10 mouse cellular contexts compared by ENCODE assay signal in the genomic region with DNA sequence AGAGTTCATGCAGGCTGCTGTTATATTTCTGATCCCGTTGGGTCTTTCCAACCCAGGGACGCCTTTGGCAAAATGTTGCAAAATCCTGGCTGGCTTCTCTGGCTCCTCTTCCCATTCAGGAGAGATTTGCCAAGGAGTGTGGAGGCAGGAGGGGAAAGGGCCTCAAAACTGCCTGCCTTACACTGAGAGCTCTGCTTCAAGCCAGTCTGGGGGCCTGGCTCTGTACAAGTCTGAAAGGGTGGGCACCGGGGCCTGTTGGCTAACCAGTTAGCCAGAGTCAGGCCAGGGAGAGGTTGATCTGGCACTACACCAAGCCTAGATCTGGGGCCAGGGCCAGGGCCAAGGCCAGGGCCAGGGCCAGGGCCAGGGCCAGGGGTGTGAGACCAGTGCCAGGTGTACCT. TPM values are rescaled to one million over a fixed set of nuclear protein-coding genes. Genes with fewer than 3 reads are reported as not detected.
DNase-seq lines count a peak whose midpoint lies in the region; ATAC-seq and TF ChIP-seq lines count a peak whose summit lies in the region.
"Had no signal": no experiment of that assay in that cellular context is flagged by ENCODE, and none has a peak within 500 bp of the region (broad histone marks: within the 10 kb centered on the region; RNA-seq: fewer than 3 reads in every experiment).

No protein-coding gene starts in this region.

- DNase-seq in hindbrain, embryonic 14.5 days (ENCODE audit: low spot score), result no peak
- peak; percentile 41 for DNase-seq in midbrain, postnatal 0 days (ENCODE audit: low spot score)
- DNase-seq in midbrain, embryonic 14.5 days, result no peak
- DNase-seq in cerebellum, postnatal 14 days, result peak; percentile 84 to 90
- DNase-seq in limb, embryonic 10.5 days (ENCODE audit: low spot score), result no peak
- no peak for DNase-seq in spleen, postnatal 4 days (ENCODE audit: low spot score in 2 of 2)
- DNase-seq in Muller cell, postnatal 12 days (ENCODE audit: inconsistent ontology term), result no peak
- DNase-seq: thymus, postnatal 4 days had no signal

- H3K4me2 ChIP-seq in hindbrain, embryonic 13.5 days, result no peak overlapping the region
- no peak overlapping the region for H3K4me2 ChIP-seq in hindbrain, embryonic 14.5 days (replicated peaks)
- H3K4me2 ChIP-seq in midbrain, postnatal 0 days (ENCODE audit: low read depth, low read length, poor library complexity, severe bottlenecking), result no peak overlapping the region
- no peak overlapping the region for H3K4me2 ChIP-seq in midbrain, embryonic 14.5 days (ENCODE audit: low read length)
- H3K4me2 ChIP-seq: hindbrain, embryonic 15.5 days had no signal

- H3K27ac ChIP-seq in hindbrain, embryonic 13.5 days, result no peak overlapping the region
- H3K27ac ChIP-seq in hindbrain, embryonic 14.5 days, result no peak overlapping the region
- H3K27ac ChIP-seq in midbrain, postnatal 0 days (ENCODE audit: low read depth, low read length), result no peak overlapping the region
- H3K27ac ChIP-seq in midbrain, embryonic 14.5 days (replicated peaks; ENCODE audit: low read depth, low read length), result no peak overlapping the region
- H3K27ac ChIP-seq in limb, embryonic 10.5 days, result peak overlapping the region; percentile 31; the same call in 1 of the 2 replicates
- H3K27ac ChIP-seq: hindbrain, embryonic 15.5 days had no signal

- H3K9me3 ChIP-seq in hindbrain, embryonic 13.5 days, result no peaks in the 10 kb centered on the region
- no peaks in the 10 kb centered on the region for H3K9me3 ChIP-seq in hindbrain, embryonic 14.5 days (ENCODE audit: control insufficient read depth, low read length)
- H3K9me3 ChIP-seq in midbrain, postnatal 0 days (ENCODE audit: low read length), result no peaks in the 10 kb centered on the region
- H3K9me3 ChIP-seq in midbrain, embryonic 14.5 days (ENCODE audit: control insufficient read depth, low read length), result no peaks in the 10 kb centered on the region
- no peaks in the 10 kb centered on the region for H3K9me3 ChIP-seq in limb, embryonic 10.5 days (replicated peaks)
- H3K9me3 ChIP-seq: hindbrain, embryonic 15.5 days had no signal

- H3K36me3 ChIP-seq in hindbrain, embryonic 13.5 days, result no peaks in the 10 kb centered on the region
- no peaks in the 10 kb centered on the region for H3K36me3 ChIP-seq in hindbrain, embryonic 14.5 days (replicated peaks; ENCODE audit: control insufficient read depth, insufficient read depth)
- H3K36me3 ChIP-seq in midbrain, postnatal 0 days (ENCODE audit: insufficient read depth, low read length), result no peaks in the 10 kb centered on the region
- no peaks in the 10 kb centered on the region for H3K36me3 ChIP-seq in midbrain, embryonic 14.5 days (ENCODE audit: control insufficient read depth, insufficient read depth, low read length)
- H3K36me3 ChIP-seq in limb, embryonic 10.5 days, result no peaks in the 10 kb centered on the region; the same call in 1 of the 2 replicates
- H3K36me3 ChIP-seq: hindbrain, embryonic 15.5 days had no signal

- peaks cover 17% of the 10 kb centered on the region for H3K4me1 ChIP-seq in hindbrain, embryonic 13.5 days (replicated peaks)
- H3K4me1 ChIP-seq in hindbrain, embryonic 14.5 days (replicated peaks; ENCODE audit: control insufficient read depth, insufficient read depth, low read length), result peaks cover 4% of the 10 kb centered on the region
- H3K4me1 ChIP-seq in midbrain, postnatal 0 days (ENCODE audit: insufficient read depth, low read length), result no peaks in the 10 kb centered on the region
- H3K4me1 ChIP-seq in midbrain, embryonic 14.5 days (ENCODE audit: control insufficient read depth, insufficient read depth, low read length), result peaks cover 4% of the 10 kb centered on the region
- peaks cover 43% of the 10 kb centered on the region for H3K4me1 ChIP-seq in limb, embryonic 10.5 days

- peak overlapping the region; percentile 51; the same call in 1 of the 2 replicates for H3K9ac ChIP-seq in hindbrain, embryonic 13.5 days
- no peak overlapping the region for H3K9ac ChIP-seq in hindbrain, embryonic 14.5 days
- no peak overlapping the region for H3K9ac ChIP-seq in midbrain, postnatal 0 days (replicated peaks; ENCODE audit: low read length, poor library complexity, severe bottlenecking)
- no peak overlapping the region for H3K9ac ChIP-seq in midbrain, embryonic 14.5 days (replicated peaks; ENCODE audit: low read length)
- H3K9ac ChIP-seq: hindbrain, embryonic 15.5 days had no signal

- no peaks in the 10 kb centered on the region for H3K27me3 ChIP-seq in hindbrain, embryonic 13.5 days
- no peaks in the 10 kb centered on the region for H3K27me3 ChIP-seq in hindbrain, embryonic 14.5 days (ENCODE audit: control insufficient read depth, insufficient read depth, low read length)
- no peaks in the 10 kb centered on the region for H3K27me3 ChIP-seq in midbrain, postnatal 0 days (ENCODE audit: insufficient read depth, low read length)
- no peaks in the 10 kb centered on the region for H3K27me3 ChIP-seq in midbrain, embryonic 14.5 days (ENCODE audit: control insufficient read depth, insufficient read depth, low read length)
- H3K27me3 ChIP-seq in limb, embryonic 10.5 days (ENCODE audit: low read depth, poor library complexity, severe bottlenecking), result no peaks in the 10 kb centered on the region
- H3K27me3 ChIP-seq: hindbrain, embryonic 15.5 days had no signal

- WGBS in hindbrain, embryonic 13.5 days, result 91% methylated on average over 3 of the region's 3 CpGs
- WGBS in hindbrain, embryonic 14.5 days, result 91% methylated on average over 3 of the region's 3 CpGs
- 82% methylated on average over 3 of the region's 3 CpGs for WGBS in midbrain, postnatal 0 days
- 93% methylated on average over 3 of the region's 3 CpGs for WGBS in midbrain, embryonic 14.5 days
- WGBS in limb, embryonic 10.5 days, result 90% methylated on average over 3 of the region's 3 CpGs

- no peak for TF ChIP-seq CTCF in midbrain, postnatal 0 days (IDR thresholded peaks at IDR 0.05)

- no peak overlapping the region for H3K4me3 ChIP-seq in hindbrain, embryonic 13.5 days
- no peak overlapping the region for H3K4me3 ChIP-seq in hindbrain, embryonic 14.5 days (replicated peaks; ENCODE audit: low read length)
- no peak overlapping the region for H3K4me3 ChIP-seq in midbrain, postnatal 0 days (ENCODE audit: low read depth, low read length)
- no peak overlapping the region for H3K4me3 ChIP-seq in midbrain, embryonic 14.5 days (replicated peaks; ENCODE audit: low read depth, low read length)
- no peak overlapping the region for H3K4me3 ChIP-seq in limb, embryonic 10.5 days
- H3K4me3 ChIP-seq: hindbrain, embryonic 15.5 days had no signal

- ATAC-seq in hindbrain, embryonic 13.5 days (ENCODE audit: low FRiP score), result no peak
- ATAC-seq in hindbrain, embryonic 14.5 days (ENCODE audit: low FRiP score), result no peak
- no peak for ATAC-seq in midbrain, postnatal 0 days (ENCODE audit: low FRiP score)
- ATAC-seq in midbrain, embryonic 14.5 days (ENCODE audit: low FRiP score, low TSS enrichment), result no peak

RNA-seq across cellular contexts. Expression of a gene that starts 3.8 kb away (rescaled TPM):
- 45.6 and 47.2 TPM in 2 replicates for polyA plus RNA-seq in hindbrain, embryonic 13.5 days (2015; fragmentation: Nextera tagmentation; extraction: Ambion mirVana)
- polyA plus RNA-seq in hindbrain, embryonic 14.5 days (2014; fragmentation: Nextera tagmentation; extraction: Ambion mirVana), result 52.1 and 61.0 TPM in 2 replicates
- total RNA-seq in midbrain, postnatal 0 days (2014; rRNA removed), result 78.0 and 95.4 TPM in 2 replicates
- 69.1 and 72.5 TPM in 2 replicates for polyA plus RNA-seq in midbrain, postnatal 0 days (2015; fragmentation: Nextera tagmentation; extraction: Ambion mirVana)
- polyA plus RNA-seq in midbrain, embryonic 14.5 days (2014; fragmentation: Nextera tagmentation; extraction: Ambion mirVana), result 49.1 and 53.2 TPM in 2 replicates
- 46.6 and 48.2 TPM in 2 replicates for polyA plus RNA-seq in limb, embryonic 10.5 days (2016; fragmentation: Nextera tagmentation; extraction: Ambion mirVana)

RNA-seq across cellular contexts. Expression of a gene that starts 38.7 kb away (rescaled TPM):
- polyA plus RNA-seq in hindbrain, embryonic 13.5 days (2015; fragmentation: Nextera tagmentation; extraction: Ambion mirVana), result 57.1 and 60.0 TPM in 2 replicates
- 59.5 and 64.0 TPM in 2 replicates for polyA plus RNA-seq in hindbrain, embryonic 14.5 days (2014; fragmentation: Nextera tagmentation; extraction: Ambion mirVana)
- 25.4 and 31.5 TPM in 2 replicates for total RNA-seq in midbrain, postnatal 0 days (2014; rRNA removed)
- polyA plus RNA-seq in midbrain, postnatal 0 days (2015; fragmentation: Nextera tagmentation; extraction: Ambion mirVana), result 38.2 and 41.7 TPM in 2 replicates
- polyA plus RNA-seq in midbrain, embryonic 14.5 days (2014; fragmentation: Nextera tagmentation; extraction: Ambion mirVana), result 49.6 and 53.8 TPM in 2 replicates
- 98.5 and 99.0 TPM in 2 replicates for polyA plus RNA-seq in limb, embryonic 10.5 days (2016; fragmentation: Nextera tagmentation; extraction: Ambion mirVana)

RNA-seq across cellular contexts. Expression of a gene that starts 39.0 kb away (rescaled TPM):
- 8.1 and 8.7 TPM in 2 replicates for polyA plus RNA-seq in hindbrain, embryonic 13.5 days (2015; fragmentation: Nextera tagmentation; extraction: Ambion mirVana)
- polyA plus RNA-seq in hindbrain, embryonic 14.5 days (2014; fragmentation: Nextera tagmentation; extraction: Ambion mirVana), result 9.0 and 10.0 TPM in 2 replicates
- 9.3 and 11.5 TPM in 2 replicates for total RNA-seq in midbrain, postnatal 0 days (2014; rRNA removed)
- polyA plus RNA-seq in midbrain, postnatal 0 days (2015; fragmentation: Nextera tagmentation; extraction: Ambion mirVana), result 5.5 and 7.0 TPM in 2 replicates
- 7.1 and 8.1 TPM in 2 replicates for polyA plus RNA-seq in midbrain, embryonic 14.5 days (2014; fragmentation: Nextera tagmentation; extraction: Ambion mirVana)
- 10.8 and 12.3 TPM in 2 replicates for polyA plus RNA-seq in limb, embryonic 10.5 days (2016; fragmentation: Nextera tagmentation; extraction: Ambion mirVana)

Comparison
In these comparisons a context has a peak if more than half of its experiments do, and no peak if none do; other contexts are left out.
1. DNase-seq: peak in midbrain, postnatal 0 days (single experiment) and cerebellum, postnatal 14 days (2 of 2); none in hindbrain, embryonic 14.5 days (single experiment), midbrain, embryonic 14.5 days (single experiment), limb, embryonic 10.5 days (single experiment), spleen, postnatal 4 days (0 of 2) and Muller cell, postnatal 12 days (single experiment).